Mouse (Mus musculus) liver, embryonic 11.5 days (tissue): ENCODE results near the gene Ascl3. TPM values are rescaled to one million over a fixed set of nuclear protein-coding genes. Genes with fewer than 3 reads are reported as not detected.

Experiments
- ATAC-seq: fragments of 200-750 bp; cut with Nextera tagmentation; replicated peaks from 2 replicates; pipeline ENCODE4 v1.8.0; 2017; ENCODE audit warnings: moderate number of reproducible peaks, mild to moderate bottlenecking, moderate TSS enrichment, moderate library complexity; ENCODE audit not compliant: low FRiP score
- DNase-seq: peaks from one replicate; pipeline ENCODE4 v3.0.0-alpha.2; 2017; ENCODE audit warnings: low spot score
- H3K27ac ChIP-seq: fragments of 300-500 bp; sonication (generic); 2 replicates; pipeline ENCODE4 v1.5.1; 2014; ENCODE audit warnings: mild to moderate bottlenecking, low read depth, low read length, control low read depth
- H3K27me3 ChIP-seq: fragments of 300-500 bp; sonication (generic); replicated peaks from 2 replicates; pipeline ENCODE4 v1.6.1; 2014; ENCODE audit warnings: low read length, mixed read lengths; ENCODE audit not compliant: control insufficient read depth, insufficient read depth
- H3K36me3 ChIP-seq: fragments of 300-500 bp; sonication (generic); 2 replicates; pipeline ENCODE4 v1.6.1; 2014; ENCODE audit warnings: mild to moderate bottlenecking, low read length, moderate library complexity, mixed read lengths; ENCODE audit not compliant: control insufficient read depth, insufficient read depth
- H3K4me1 ChIP-seq: fragments of 300-500 bp; sonication (generic); replicated peaks from 2 replicates; pipeline ENCODE4 v1.6.1; 2014; ENCODE audit warnings: low read length, mixed read lengths; ENCODE audit not compliant: control insufficient read depth, insufficient read depth
- H3K4me2 ChIP-seq: fragments of 300-500 bp; sonication (generic); 2 replicates; pipeline ENCODE4 v1.6.1; 2014; ENCODE audit warnings: mild to moderate bottlenecking, control low read depth, moderate library complexity
- H3K4me3 ChIP-seq: fragments of 300-500 bp; sonication (generic); 2 replicates; pipeline ENCODE4 v1.5.1; 2014; ENCODE audit warnings: low read depth, low read length, control low read depth
- H3K9ac ChIP-seq: fragments of 300-500 bp; sonication (generic); 2 replicates; pipeline ENCODE4 v1.6.1; 2014; ENCODE audit warnings: low read depth, low read length, control low read depth
- H3K9me3 ChIP-seq: fragments of 300-500 bp; sonication (generic); 2 replicates; pipeline ENCODE4 v1.6.1; 2016; ENCODE audit warnings: low read length, inconsistent platforms, mixed read lengths; ENCODE audit not compliant: control insufficient read depth
- WGBS: fragments of 180-500 bp; shearing (Covaris S2); extraction: QIAGEN DNeasy Blood & Tissue Kit; methylation state at CpG from one replicate; pipeline ENCODE4 v1.1.7; 2014; 5-methylcytosine and 5-hydroxymethylcytosine counted together
- polyA plus RNA-seq: library from polyadenylated mRNA; unstranded; fragments of >200 nt; fragmentation: Nextera tagmentation; extraction: Ambion mirVana; gene quantifications from 2 replicates; pipeline ENCODE4 v1.2.1, GENCODE M21; 2014

Gene Ascl3
- not detected in 2 replicates for polyA plus RNA-seq

GRCm38 (mm10) chr7:109731626-109732025, at the start of gene Ascl3:
Gene Ascl3 (minus strand): TSS chr7:109731726.
- Histone ChIP-seq H3K27me3 (no peaks in the 10 kb centered on the region), H3K36me3 (peaks cover 2% of the 10 kb centered on the region; the same call in 1 of the 2 replicates), H3K4me1 (no peaks in the 10 kb centered on the region; the same call in 1 of the 2 replicates), H3K27ac (no peak within 1 kb of the TSS), H3K4me3 (no peak within 1 kb of the TSS), H3K9ac (no peak within 1 kb of the TSS; the same call in 1 of the 2 replicates), H3K9me3 (no peaks in the 10 kb centered on the region), H3K4me2 (no peak within 1 kb of the TSS)
- DNase-seq = no peak
- no peak for ATAC-seq
- WGBS = 87% methylated on average over 5 of the region's 5 CpGs

DNA sequence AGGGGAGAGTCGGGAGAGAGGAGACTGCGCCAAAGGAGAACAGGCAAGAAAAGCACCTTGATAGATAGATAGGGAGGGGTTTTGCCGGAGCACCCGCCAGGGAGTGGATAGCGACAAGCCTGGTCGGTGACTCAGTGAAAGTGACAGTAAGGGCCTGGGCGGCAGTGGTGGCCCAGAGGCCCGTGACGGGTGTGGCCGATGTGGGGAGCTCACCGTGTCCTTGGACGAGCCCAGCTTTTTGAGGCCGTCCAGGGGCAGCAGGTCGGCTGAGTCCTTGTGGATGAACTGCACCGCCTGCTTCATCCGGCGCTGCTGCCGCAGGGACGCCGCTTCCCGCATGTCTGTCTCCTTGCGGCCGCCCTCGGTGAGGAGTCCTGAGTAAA, 49.6 kb upstream of the Ascl3 start:
- Histone ChIP-seq H3K4me1 (peaks cover 7% of the 10 kb centered on the region), H3K4me3 (peak overlapping the region; percentile 56), H3K27ac (no peak overlapping the region), H3K4me2 (peak overlapping the region; percentile 97), H3K36me3 (no peaks in the 10 kb centered on the region), H3K27me3 (peaks cover 46% of the 10 kb centered on the region), H3K9me3 (no peaks in the 10 kb centered on the region), H3K9ac (peak overlapping the region; percentile 26; the same call in 1 of the 2 replicates)
- no peak for DNase-seq
- peak; percentile 75 for ATAC-seq
- WGBS = 2% methylated on average over 24 of the region's 24 CpGs

DNA sequence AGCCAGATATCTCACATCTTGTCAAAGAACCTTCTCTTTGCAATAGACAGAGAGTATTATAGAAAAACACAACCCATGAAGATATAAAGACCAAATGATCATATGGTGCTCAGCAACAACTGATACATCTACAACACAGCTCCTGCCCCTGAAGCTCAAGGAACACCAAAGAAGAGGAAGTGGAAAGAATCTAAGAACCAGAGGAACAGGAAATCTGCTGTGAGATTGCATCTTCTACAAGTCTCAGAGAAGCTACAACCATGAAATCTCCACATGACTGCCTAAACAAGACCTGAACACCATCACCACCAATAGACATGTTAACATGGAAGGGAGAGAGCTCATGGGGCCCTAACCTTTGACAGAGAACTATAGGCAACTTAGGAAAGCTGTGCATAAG, 40.7 kb upstream of the Ascl3 start:
- H3K27ac ChIP-seq = no peak overlapping the region
- no peak overlapping the region for H3K4me2 ChIP-seq
- H3K27me3 ChIP-seq = no peaks in the 10 kb centered on the region
- H3K4me1 ChIP-seq = peaks cover 8% of the 10 kb centered on the region; the same call in 1 of the 2 replicates
- H3K9ac ChIP-seq = no peak overlapping the region
- no peak overlapping the region for H3K4me3 ChIP-seq
- no peak for DNase-seq
- H3K36me3 ChIP-seq = no peaks in the 10 kb centered on the region
- no peak for ATAC-seq
- H3K9me3 ChIP-seq = no peaks in the 10 kb centered on the region

DNA sequence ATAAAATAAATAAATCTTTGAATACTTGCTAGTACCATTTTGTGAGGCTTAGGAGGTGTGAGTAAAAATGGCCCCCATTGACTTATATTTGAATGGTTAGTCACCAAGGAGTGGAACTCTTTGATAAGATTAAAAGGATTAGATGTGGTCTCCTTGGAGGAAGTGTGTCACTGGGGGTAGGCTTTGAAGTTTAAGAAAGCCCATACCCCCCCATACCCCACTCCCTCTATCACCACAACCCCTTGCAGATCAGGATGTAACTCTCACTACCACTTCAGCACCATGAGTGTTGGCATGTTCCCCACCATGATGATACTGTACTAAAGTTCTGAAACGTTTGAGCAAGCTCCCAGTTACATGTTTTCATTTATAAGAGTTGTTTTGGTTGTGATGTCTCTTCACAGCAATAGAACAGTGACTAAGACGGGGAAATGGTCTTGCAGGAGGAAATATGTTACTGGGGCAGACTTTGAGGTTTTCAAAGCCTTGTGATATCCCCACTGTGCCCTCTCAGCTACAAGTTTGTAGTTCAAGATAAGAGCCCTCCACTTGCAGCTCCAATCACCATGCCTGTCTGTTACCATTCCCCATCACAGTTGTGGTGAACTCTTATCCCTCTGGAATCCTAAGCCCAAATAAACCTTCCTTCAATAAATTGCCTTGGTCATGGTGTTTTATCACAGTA, 37.3 kb upstream of the Ascl3 start:
- peaks cover 8% of the 10 kb centered on the region; the same call in 1 of the 2 replicates for H3K4me1 ChIP-seq
- DNase-seq (no peak), ATAC-seq (no peak; the same call in 1 of the 2 replicates)
- no peak overlapping the region for H3K4me3 ChIP-seq
- H3K4me2 ChIP-seq = no peak overlapping the region
- H3K9ac ChIP-seq = no peak overlapping the region
- no peaks in the 10 kb centered on the region for H3K27me3 ChIP-seq
- WGBS = 23% methylated on average over 2 of the region's 2 CpGs
- no peaks in the 10 kb centered on the region for H3K36me3 ChIP-seq
- H3K27ac ChIP-seq = no peak overlapping the region
- H3K9me3 ChIP-seq = no peaks in the 10 kb centered on the region

- Histone ChIP-seq H3K9ac (no peak overlapping the region), H3K27me3 (no peaks in the 10 kb centered on the region), H3K4me2 (peak overlapping the region; percentile 10; the same call in 1 of the 2 replicates), H3K9me3 (no peaks in the 10 kb centered on the region), H3K4me1 (peaks cover 8% of the 10 kb centered on the region; the same call in 1 of the 2 replicates), H3K27ac (no peak overlapping the region), H3K4me3 (no peak overlapping the region), H3K36me3 (no peaks in the 10 kb centered on the region)
- WGBS = 67% methylated on average over 7 of the region's 7 CpGs
- no peak for DNase-seq
- peak; percentile 74 for ATAC-seq
Measured at GRCm38 (mm10) chr7:109767575-109768350, 36.2 kb upstream of the Ascl3 start.

DNA sequence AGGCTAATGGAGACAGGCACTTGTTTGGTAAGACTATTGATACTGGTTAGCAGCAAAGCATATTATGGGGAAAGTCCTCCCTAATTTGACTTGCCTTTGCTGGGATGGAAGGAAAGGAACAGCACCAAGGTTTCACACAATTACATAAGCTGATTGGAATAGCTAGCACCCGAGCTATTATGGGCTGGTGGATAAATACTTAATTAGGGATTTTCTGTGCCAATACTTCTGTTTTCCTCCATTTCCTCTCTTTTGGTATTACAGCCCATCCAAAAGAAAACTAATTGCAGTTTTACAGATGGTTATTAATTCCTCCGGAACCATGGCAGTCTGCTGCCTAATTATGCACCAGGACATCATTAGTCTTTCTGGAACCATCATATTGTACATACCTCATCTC, 32.5 kb upstream of the Ascl3 start:
- H3K9ac ChIP-seq = no peak overlapping the region
- H3K27me3 ChIP-seq = no peaks in the 10 kb centered on the region
- peaks cover 10% of the 10 kb centered on the region; the same call in 1 of the 2 replicates for H3K4me1 ChIP-seq
- ATAC-seq (no peak), DNase-seq (no peak)
- H3K36me3 ChIP-seq = no peaks in the 10 kb centered on the region
- 85% methylated on average over 2 of the region's 2 CpGs for WGBS
- H3K9me3 ChIP-seq = no peaks in the 10 kb centered on the region
- no peak overlapping the region for H3K4me2 ChIP-seq
- no peak overlapping the region for H3K27ac ChIP-seq
- H3K4me3 ChIP-seq = no peak overlapping the region

- Histone ChIP-seq H3K36me3 (no peaks in the 10 kb centered on the region), H3K4me3 (no peak overlapping the region), H3K27me3 (no peaks in the 10 kb centered on the region), H3K4me2 (no peak overlapping the region), H3K4me1 (peaks cover 5% of the 10 kb centered on the region; the same call in 1 of the 2 replicates), H3K9me3 (no peaks in the 10 kb centered on the region), H3K9ac (no peak overlapping the region), H3K27ac (no peak overlapping the region)
- 85% methylated on average over 3 of the region's 3 CpGs for WGBS
- ATAC-seq (no peak), DNase-seq (no peak)
Measured at GRCm38 (mm10) chr7:109756291-109756690, 24.8 kb upstream of the Ascl3 start.

DNA sequence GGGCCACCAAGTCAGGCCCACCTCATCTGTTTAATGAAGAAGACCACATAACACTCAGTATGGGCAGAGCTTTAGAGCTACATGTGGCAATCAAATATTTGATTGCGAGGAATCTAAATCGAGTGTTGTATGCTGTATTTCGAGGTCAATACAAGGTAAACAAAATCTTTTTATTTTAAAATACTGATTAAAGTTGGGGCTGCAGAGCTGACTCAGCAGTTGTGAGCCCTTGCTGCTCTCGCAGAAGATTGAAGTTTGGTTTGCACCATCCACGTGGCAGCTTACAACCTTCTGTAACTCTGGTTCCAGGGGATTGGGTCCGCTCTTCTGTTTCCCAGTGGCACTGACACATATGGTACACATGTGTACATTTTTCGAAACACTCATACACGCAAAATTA, 22.5 kb upstream of the Ascl3 start:
- H3K27ac ChIP-seq = no peak overlapping the region
- ATAC-seq (no peak), DNase-seq (no peak)
- no peak overlapping the region for H3K4me3 ChIP-seq
- H3K9me3 ChIP-seq = no peaks in the 10 kb centered on the region
- peaks cover 7% of the 10 kb centered on the region; the same call in 1 of the 2 replicates for H3K4me1 ChIP-seq
- no peak overlapping the region for H3K4me2 ChIP-seq
- H3K9ac ChIP-seq = no peak overlapping the region
- WGBS = 87% methylated on average over 8 of the region's 8 CpGs
- no peaks in the 10 kb centered on the region for H3K36me3 ChIP-seq
- H3K27me3 ChIP-seq = no peaks in the 10 kb centered on the region
